Mouse (Mus musculus): ENCODE measurements around the gene Adam19. TPM values are rescaled to one million over a fixed set of nuclear protein-coding genes. Genes with fewer than 3 reads are reported as not detected.
A peak's percentile ranks its signal among the peaks of the same experiment; 100 is the strongest.

Gene Adam19
- total RNA-seq, 1 experiment = 43.8 TPM

GRCm38 (mm10) chr11:46072466-46073060, 16.8 kb downstream of the Adam19 start:
- no peaks in the 10 kb centered on the region for H3K9me3 ChIP-seq (ENCODE audit: control insufficient read depth, insufficient read depth, low read depth, low read length)
- H3K4me3 ChIP-seq (ENCODE audit: insufficient read depth in 1 of 2, low read depth in 1 of 2, low read length in 2 of 2, poor library complexity in 1 of 2, severe bottlenecking in 1 of 2) = no peak overlapping the region
- no peak for DNase-seq (ENCODE audit: low read depth, low spot score)
- peaks cover 15 to 33% of the 10 kb centered on the region in 2 experiments for H3K4me1 ChIP-seq (ENCODE audit: control insufficient read depth in 2 of 2, insufficient read depth in 2 of 2, low read length in 2 of 2, poor library complexity in 1 of 2)
- H3K36me3 ChIP-seq (ENCODE audit: control insufficient read depth, insufficient read depth, low read length, poor library complexity, severe bottlenecking) = peaks cover 3% of the 10 kb centered on the region; the same call in 1 of the 2 replicates
- 0 out of 2 replicates have a peak overlapping the region, but pooled peaks have one; percentile 10 for H3K9ac ChIP-seq (ENCODE audit: insufficient read depth, low read depth, low read length, poor library complexity, severe bottlenecking)
- in situ Hi-C loops (cut with MboI; ENCODE audit: low sequenced_read_pairs in 2 of 2, unreplicated experiment in 2 of 2) = no loop called here
- TF ChIP-seq MAFK (IDR thresholded peaks at IDR 0.05; ENCODE audit: insufficient read depth, low read depth, low read length) (no peak), CHD2 (IDR thresholded peaks at IDR 0.05; ENCODE audit: low read depth, low read length) (no peak), HCFC1 (IDR thresholded peaks at IDR 0.05; ENCODE audit: borderline replicate concordance, insufficient read depth, low read length) (no peak), ZNF384 (IDR thresholded peaks at IDR 0.05; ENCODE audit: low read depth, low read length) (no peak), ZC3H11A (IDR thresholded peaks at IDR 0.05; ENCODE audit: borderline replicate concordance, low read depth, low read length) (no peak)
- no peak overlapping the region for H3K27ac ChIP-seq (ENCODE audit: insufficient read depth, low read depth, low read length, poor library complexity, severe bottlenecking)

GRCm38 (mm10) chr11:46073061-46073849, 17.5 kb downstream of the Adam19 start:
- no peak for DNase-seq (ENCODE audit: low read depth, low spot score)
- Histone ChIP-seq H3K4me1 (ENCODE audit: control insufficient read depth in 2 of 2, insufficient read depth in 2 of 2, low read length in 2 of 2, poor library complexity in 1 of 2) (peaks cover 15 to 33% of the 10 kb centered on the region in 2 experiments), H3K36me3 (ENCODE audit: control insufficient read depth, insufficient read depth, low read length, poor library complexity, severe bottlenecking) (peaks cover 8% of the 10 kb centered on the region; the same call in 1 of the 2 replicates), H3K9ac (ENCODE audit: insufficient read depth, low read depth, low read length, poor library complexity, severe bottlenecking) (0 out of 2 replicates have a peak overlapping the region, but pooled peaks have one; percentile 10), H3K4me3 (ENCODE audit: insufficient read depth in 1 of 2, low read depth in 1 of 2, low read length in 2 of 2, poor library complexity in 1 of 2, severe bottlenecking in 1 of 2) (no peak overlapping the region), H3K27ac (ENCODE audit: insufficient read depth, low read depth, low read length, poor library complexity, severe bottlenecking) (no peak overlapping the region), H3K9me3 (ENCODE audit: control insufficient read depth, insufficient read depth, low read depth, low read length) (no peaks in the 10 kb centered on the region)
- in situ Hi-C loops (cut with MboI; ENCODE audit: low sequenced_read_pairs in 2 of 2, unreplicated experiment in 2 of 2) = no loop called here
- no peak for TF ChIP-seq ZC3H11A (IDR thresholded peaks at IDR 0.05; ENCODE audit: borderline replicate concordance, low read depth, low read length)
- no peak for TF ChIP-seq HCFC1 (IDR thresholded peaks at IDR 0.05; ENCODE audit: borderline replicate concordance, insufficient read depth, low read length)
- TF ChIP-seq CHD2 (IDR thresholded peaks at IDR 0.05; ENCODE audit: low read depth, low read length) = no peak
- no peak for TF ChIP-seq ZNF384 (IDR thresholded peaks at IDR 0.05; ENCODE audit: low read depth, low read length)
- no peak for TF ChIP-seq MAFK (IDR thresholded peaks at IDR 0.05; ENCODE audit: insufficient read depth, low read depth, low read length)

DNA sequence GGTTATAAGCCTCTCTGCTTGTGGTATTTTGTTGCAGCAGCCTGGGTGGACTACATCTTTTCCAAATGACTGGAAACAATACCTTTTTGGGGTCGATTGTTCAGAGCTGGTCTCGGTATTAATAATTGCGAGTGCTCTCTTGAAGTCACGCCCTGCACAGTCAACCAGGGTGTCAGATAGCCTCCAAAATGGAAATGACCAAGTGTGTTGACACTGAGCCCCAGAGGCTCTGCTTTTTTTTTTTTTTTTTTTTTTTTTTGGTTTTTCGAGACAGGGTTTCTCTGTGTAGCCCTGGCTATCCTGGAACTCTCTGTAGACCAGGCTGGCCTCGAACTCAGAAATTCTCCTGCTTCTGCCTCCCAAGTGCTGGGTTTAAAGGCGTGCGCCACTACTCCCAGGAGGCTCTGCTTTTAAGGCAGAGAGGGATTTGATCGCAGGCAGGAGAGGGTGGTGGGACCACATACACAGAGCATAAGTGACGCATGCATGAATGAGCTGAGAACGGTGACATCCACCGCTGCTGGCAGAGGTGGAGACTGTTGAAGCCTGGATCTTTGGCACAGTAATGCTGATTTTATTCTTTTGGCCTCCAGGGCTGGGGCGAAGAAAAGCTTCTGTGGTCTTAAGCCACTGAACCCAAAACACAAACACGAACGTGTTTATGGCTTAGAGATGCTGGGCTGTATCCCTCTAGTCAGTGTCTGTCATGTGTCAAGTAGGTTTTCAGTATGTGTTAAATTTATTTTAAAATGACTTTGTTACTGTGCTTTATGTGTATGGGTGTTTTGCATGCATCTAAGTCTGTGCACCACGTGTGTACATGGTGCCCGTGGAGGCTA, 18.3 kb downstream of the Adam19 start:
- Histone ChIP-seq H3K4me3 (ENCODE audit: insufficient read depth in 1 of 2, low read depth in 1 of 2, low read length in 2 of 2, poor library complexity in 1 of 2, severe bottlenecking in 1 of 2) (no peak overlapping the region), H3K9me3 (ENCODE audit: control insufficient read depth, insufficient read depth, low read depth, low read length) (no peaks in the 10 kb centered on the region), H3K27ac (ENCODE audit: insufficient read depth, low read depth, low read length, poor library complexity, severe bottlenecking) (no peak overlapping the region), H3K9ac (ENCODE audit: insufficient read depth, low read depth, low read length, poor library complexity, severe bottlenecking) (no peak overlapping the region), H3K4me1 (ENCODE audit: control insufficient read depth in 2 of 2, insufficient read depth in 2 of 2, low read length in 2 of 2, poor library complexity in 1 of 2) (peaks cover 15 to 33% of the 10 kb centered on the region in 2 experiments), H3K36me3 (ENCODE audit: control insufficient read depth, insufficient read depth, low read length, poor library complexity, severe bottlenecking) (peaks cover 10% of the 10 kb centered on the region; the same call in 1 of the 2 replicates)
- TF ChIP-seq MAFK (IDR thresholded peaks at IDR 0.05; ENCODE audit: insufficient read depth, low read depth, low read length) (no peak), ZNF384 (IDR thresholded peaks at IDR 0.05; ENCODE audit: low read depth, low read length) (peak; percentile 42; the same call in 1 of the 2 replicates), CHD2 (IDR thresholded peaks at IDR 0.05; ENCODE audit: low read depth, low read length) (no peak)
- DNase-seq (ENCODE audit: low read depth, low spot score) = no peak
- in situ Hi-C loops (cut with MboI; ENCODE audit: low sequenced_read_pairs in 2 of 2, unreplicated experiment in 2 of 2) = no loop called here

GRCm38 (mm10) chr11:46075507-46075906, 19.7 kb downstream of the Adam19 start:
- H3K4me3 ChIP-seq (ENCODE audit: insufficient read depth in 1 of 2, low read depth in 1 of 2, low read length in 2 of 2, poor library complexity in 1 of 2, severe bottlenecking in 1 of 2) = no peak overlapping the region
- DNase-seq (ENCODE audit: low read depth, low spot score) = no peak
- peaks cover 11 to 28% of the 10 kb centered on the region in 2 experiments; a peak in 3 of 4 replicates for H3K4me1 ChIP-seq (ENCODE audit: control insufficient read depth in 2 of 2, insufficient read depth in 2 of 2, low read length in 2 of 2, poor library complexity in 1 of 2)
- in situ Hi-C loops (cut with MboI; ENCODE audit: low sequenced_read_pairs in 2 of 2, unreplicated experiment in 2 of 2) = no loop called here
- H3K36me3 ChIP-seq (ENCODE audit: control insufficient read depth, insufficient read depth, low read length, poor library complexity, severe bottlenecking) = peaks cover 10% of the 10 kb centered on the region; the same call in 1 of the 2 replicates
- TF ChIP-seq MAFK (IDR thresholded peaks at IDR 0.05; ENCODE audit: insufficient read depth, low read depth, low read length) = no peak
- no peak for TF ChIP-seq ZC3H11A (IDR thresholded peaks at IDR 0.05; ENCODE audit: borderline replicate concordance, low read depth, low read length)
- TF ChIP-seq ZNF384 (IDR thresholded peaks at IDR 0.05; ENCODE audit: low read depth, low read length) = no peak
- no peak for TF ChIP-seq HCFC1 (IDR thresholded peaks at IDR 0.05; ENCODE audit: borderline replicate concordance, insufficient read depth, low read length)
- no peak for TF ChIP-seq CHD2 (IDR thresholded peaks at IDR 0.05; ENCODE audit: low read depth, low read length)
- H3K9me3 ChIP-seq (ENCODE audit: control insufficient read depth, insufficient read depth, low read depth, low read length) = no peaks in the 10 kb centered on the region
- H3K27ac ChIP-seq (ENCODE audit: insufficient read depth, low read depth, low read length, poor library complexity, severe bottlenecking) = no peak overlapping the region
- H3K9ac ChIP-seq (ENCODE audit: insufficient read depth, low read depth, low read length, poor library complexity, severe bottlenecking) = no peak overlapping the region

All from ES-E14 (cell line).